Comparison of ENCODE assay signal across 10 mouse cellular contexts in the genomic region with DNA sequence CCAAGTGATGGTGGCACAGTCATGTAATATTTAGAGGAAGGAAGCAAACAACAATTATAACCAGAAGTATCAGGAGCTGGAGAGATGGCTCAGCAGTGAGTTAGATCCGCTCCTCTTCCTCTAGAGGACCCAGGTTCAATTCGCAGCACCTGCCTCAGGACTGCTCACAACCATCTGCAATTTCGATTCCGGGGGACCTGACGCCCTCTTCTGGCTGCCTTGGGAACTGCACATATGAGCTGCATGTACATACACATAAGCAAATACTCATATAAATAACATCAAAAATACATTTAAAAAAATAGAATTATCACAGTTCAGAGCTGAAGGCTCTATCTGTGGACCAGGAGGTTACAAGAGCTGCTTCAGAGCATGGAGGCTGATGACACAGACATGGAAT.
DNase-seq lines count a peak whose midpoint lies in the region; ATAC-seq and TF ChIP-seq lines count a peak whose summit lies in the region.
"Had no signal": no experiment of that assay in that cellular context is flagged by ENCODE, and none has a peak within 500 bp of the region (broad histone marks: within the 10 kb centered on the region; RNA-seq: fewer than 3 reads in every experiment).

No protein-coding gene starts in this region.

- H3K27ac ChIP-seq in liver, postnatal 0 days (ENCODE audit: low read depth): no peak overlapping the region
- H3K27ac ChIP-seq in liver, embryonic 11.5 days (ENCODE audit: low read depth, low read length): no peak overlapping the region
- no peak overlapping the region for H3K27ac ChIP-seq in ES-E14 (ENCODE audit: insufficient read depth, low read depth, low read length, poor library complexity, severe bottlenecking)
- H3K27ac ChIP-seq in embryonic facial prominence, embryonic 13.5 days: 0 out of 2 replicates have a peak overlapping the region, but pooled peaks have one; percentile 52
- H3K27ac ChIP-seq in stomach, embryonic 14.5 days (ENCODE audit: low read length): peak overlapping the region; percentile 88; the same call in 1 of the 2 replicates

- no peak for DNase-seq in liver, postnatal 0 days
- DNase-seq in liver, embryonic 11.5 days (ENCODE audit: low spot score): no peak
- DNase-seq in ES-E14 (ENCODE audit: low read depth, low spot score): no peak
- DNase-seq in spleen, postnatal 4 days (ENCODE audit: low spot score in 2 of 2): no peak
- DNase-seq in right cerebral cortex, adult 18-20 months: no peak
- DNase-seq: kidney, adult 11 months; retina, postnatal 1 day had no signal

- H3K9ac ChIP-seq in liver, postnatal 0 days (replicated peaks): no peak overlapping the region
- no peak overlapping the region for H3K9ac ChIP-seq in liver, embryonic 11.5 days (ENCODE audit: low read depth, low read length)
- H3K9ac ChIP-seq in ES-E14 (ENCODE audit: insufficient read depth, low read depth, low read length, poor library complexity, severe bottlenecking): no peak overlapping the region
- no peak overlapping the region for H3K9ac ChIP-seq in embryonic facial prominence, embryonic 13.5 days
- no peak overlapping the region for H3K9ac ChIP-seq in stomach, embryonic 14.5 days (replicated peaks; ENCODE audit: low read depth, low read length)

- WGBS in liver, postnatal 0 days (ENCODE audit: insufficient replicate concordance): 78% methylated on average over 5 of the region's 5 CpGs
- 73% methylated on average over 5 of the region's 5 CpGs for WGBS in liver, embryonic 11.5 days
- 80% methylated on average over 5 of the region's 5 CpGs for WGBS in embryonic facial prominence, embryonic 13.5 days
- WGBS in stomach, embryonic 14.5 days: 83% methylated on average over 5 of the region's 5 CpGs

- ATAC-seq in liver, postnatal 0 days: no peak
- no peak for ATAC-seq in liver, embryonic 11.5 days (replicated peaks; ENCODE audit: low FRiP score)
- no peak for ATAC-seq in embryonic facial prominence, embryonic 13.5 days (ENCODE audit: insufficient number of reproducible peaks, insufficient read depth, low FRiP score, low TSS enrichment, low read depth)
- no peak for ATAC-seq in stomach, embryonic 14.5 days (ENCODE audit: insufficient number of reproducible peaks, insufficient read depth, low FRiP score, low read depth)

- H3K9me3 ChIP-seq in liver, postnatal 0 days (ENCODE audit: low read length): no peaks in the 10 kb centered on the region
- H3K9me3 ChIP-seq in liver, embryonic 11.5 days (ENCODE audit: control insufficient read depth, low read length): no peaks in the 10 kb centered on the region
- no peaks in the 10 kb centered on the region for H3K9me3 ChIP-seq in ES-E14 (ENCODE audit: control insufficient read depth, insufficient read depth, low read depth, low read length)
- no peaks in the 10 kb centered on the region for H3K9me3 ChIP-seq in embryonic facial prominence, embryonic 13.5 days
- H3K9me3 ChIP-seq in stomach, embryonic 14.5 days (ENCODE audit: control insufficient read depth, low read depth, low read length): no peaks in the 10 kb centered on the region
- H3K9me3 ChIP-seq: forebrain, embryonic 10.5 days had no signal

- H3K4me3 ChIP-seq in liver, postnatal 0 days (ENCODE audit: low read depth, low read length): no peak overlapping the region
- H3K4me3 ChIP-seq in liver, embryonic 11.5 days (ENCODE audit: low read depth, low read length): no peak overlapping the region
- no peak overlapping the region for H3K4me3 ChIP-seq in ES-E14 (ENCODE audit: insufficient read depth in 1 of 2, low read depth in 1 of 2, low read length in 2 of 2, poor library complexity in 1 of 2, severe bottlenecking in 1 of 2)
- no peak overlapping the region for H3K4me3 ChIP-seq in embryonic facial prominence, embryonic 13.5 days
- H3K4me3 ChIP-seq in stomach, embryonic 14.5 days (ENCODE audit: low read depth, low read length): no peak overlapping the region
- H3K4me3 ChIP-seq: forebrain, embryonic 10.5 days had no signal

- H3K4me2 ChIP-seq in liver, postnatal 0 days (ENCODE audit: low read depth, low read length): no peak overlapping the region
- no peak overlapping the region for H3K4me2 ChIP-seq in liver, embryonic 11.5 days
- no peak overlapping the region for H3K4me2 ChIP-seq in embryonic facial prominence, embryonic 13.5 days
- H3K4me2 ChIP-seq in stomach, embryonic 14.5 days (replicated peaks; ENCODE audit: low read depth, low read length): no peak overlapping the region

- TF ChIP-seq CTCF in liver, postnatal 0 days (IDR thresholded peaks at IDR 0.05; ENCODE audit: low read depth): peak; percentile 55

- H3K4me1 ChIP-seq in liver, postnatal 0 days (ENCODE audit: insufficient read depth): no peaks in the 10 kb centered on the region
- H3K4me1 ChIP-seq in liver, embryonic 11.5 days (replicated peaks; ENCODE audit: control insufficient read depth, insufficient read depth, low read length): 0 out of 2 replicates have a peak, but pooled peaks cover 3% of the 10 kb centered on the region
- H3K4me1 ChIP-seq in ES-E14 (ENCODE audit: control insufficient read depth in 2 of 2, insufficient read depth in 2 of 2, low read length in 2 of 2, poor library complexity in 1 of 2): peaks cover 0 to 5% of the 10 kb centered on the region in 2 experiments; a peak in 1 of 4 replicates
- peaks cover 65% of the 10 kb centered on the region for H3K4me1 ChIP-seq in embryonic facial prominence, embryonic 13.5 days
- peaks cover 27% of the 10 kb centered on the region for H3K4me1 ChIP-seq in stomach, embryonic 14.5 days (ENCODE audit: control insufficient read depth, insufficient read depth, low read length)

- no peaks in the 10 kb centered on the region for H3K27me3 ChIP-seq in liver, postnatal 0 days (ENCODE audit: insufficient read depth, low read length)
- H3K27me3 ChIP-seq in liver, embryonic 11.5 days (replicated peaks; ENCODE audit: control insufficient read depth, insufficient read depth, low read length): no peaks in the 10 kb centered on the region
- no peaks in the 10 kb centered on the region for H3K27me3 ChIP-seq in embryonic facial prominence, embryonic 13.5 days
- no peaks in the 10 kb centered on the region for H3K27me3 ChIP-seq in stomach, embryonic 14.5 days (ENCODE audit: control insufficient read depth, insufficient read depth, low read length)

- TF ChIP-seq EP300 in liver, postnatal 0 days (IDR thresholded peaks at IDR 0.05; ENCODE audit: low read depth): no peak

- H3K36me3 ChIP-seq in liver, postnatal 0 days (replicated peaks; ENCODE audit: insufficient read depth, low read length): no peaks in the 10 kb centered on the region
- H3K36me3 ChIP-seq in liver, embryonic 11.5 days (ENCODE audit: control insufficient read depth, insufficient read depth, low read length): no peaks in the 10 kb centered on the region
- H3K36me3 ChIP-seq in ES-E14 (ENCODE audit: control insufficient read depth, insufficient read depth, low read length, poor library complexity, severe bottlenecking): no peaks in the 10 kb centered on the region
- H3K36me3 ChIP-seq in embryonic facial prominence, embryonic 13.5 days: no peaks in the 10 kb centered on the region
- H3K36me3 ChIP-seq in stomach, embryonic 14.5 days (ENCODE audit: control insufficient read depth, insufficient read depth, low read length): no peaks in the 10 kb centered on the region
- H3K36me3 ChIP-seq: forebrain, embryonic 10.5 days had no signal

- in situ Hi-C loops in ES-E14 (cut with MboI; ENCODE audit: low sequenced_read_pairs in 2 of 2, unreplicated experiment in 2 of 2): loop anchor here in 1 of 2 experiments (10.0 kb wide), 1 partner anchor 235 kb away; no protein-coding TSS in a partner anchor

TF ChIP-seq in ES-E14, 5 proteins besides CTCF, POLR2A, EP300 and RAD21:
- TF ChIP-seq HCFC1 (IDR thresholded peaks at IDR 0.05; ENCODE audit: borderline replicate concordance, insufficient read depth, low read length) (no peak), MAFK (IDR thresholded peaks at IDR 0.05; ENCODE audit: insufficient read depth, low read depth, low read length) (no peak), CHD2 (IDR thresholded peaks at IDR 0.05; ENCODE audit: low read depth, low read length) (no peak), ZC3H11A (IDR thresholded peaks at IDR 0.05; ENCODE audit: borderline replicate concordance, low read depth, low read length) (peak; percentile 69; the same call in 1 of the 2 replicates), ZNF384 (IDR thresholded peaks at IDR 0.05; ENCODE audit: low read depth, low read length) (no peak)

Comparison
In these comparisons a context has a peak if more than half of its experiments do, and no peak if none do; other contexts are left out.
1. H3K27ac ChIP-seq: peak in embryonic facial prominence, embryonic 13.5 days (single experiment) and stomach, embryonic 14.5 days (single experiment); none in liver, postnatal 0 days (single experiment), liver, embryonic 11.5 days (single experiment) and ES-E14 (single experiment).